Mouse (Mus musculus): ENCODE data around the gene Tspear. TPM values are rescaled to one million over a fixed set of nuclear protein-coding genes. Genes with fewer than 3 reads are reported as not detected.

Gene Tspear
- polyA plus RNA-seq (2012; rRNA removed): 0.59 and 0.79 TPM in 2 replicates

DNA sequence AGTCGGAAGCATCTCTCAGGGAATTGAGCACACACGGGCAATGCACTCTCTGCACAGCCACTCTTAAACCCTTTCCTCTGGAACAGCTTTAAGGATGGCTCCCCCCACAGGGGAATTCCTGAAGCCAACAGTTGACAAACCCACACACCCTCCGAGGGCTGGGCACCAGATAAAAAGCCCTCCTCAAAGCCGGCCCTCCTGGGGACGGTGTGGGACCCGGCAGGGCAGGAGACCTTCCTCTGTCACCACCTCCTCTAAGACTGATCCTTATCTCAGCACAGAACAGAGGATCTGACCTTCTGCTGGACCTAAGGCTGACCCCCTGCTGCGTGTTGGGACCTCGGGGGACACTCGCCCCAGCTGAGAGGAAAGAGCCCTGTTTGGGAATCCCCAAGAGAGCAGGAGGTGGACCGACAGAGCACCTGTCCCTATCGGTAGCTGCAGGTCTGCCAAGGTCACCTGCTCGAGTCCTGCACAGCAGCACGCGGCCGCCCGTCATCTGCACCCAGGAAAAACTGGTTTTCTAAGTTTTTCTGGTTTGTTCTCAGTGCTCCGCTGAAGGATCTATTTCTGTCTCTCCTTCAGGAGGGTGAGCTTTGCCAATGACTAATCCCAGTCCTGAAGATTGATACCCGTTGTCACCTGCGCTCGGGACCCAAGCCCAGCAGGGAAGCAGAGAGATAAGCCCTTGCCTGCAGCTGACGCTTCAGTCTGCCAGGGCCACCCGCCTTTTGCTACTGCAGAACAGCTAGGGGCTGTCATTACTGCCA, at the start of gene Tspear:
Tspear (plus strand) TSS at position 675 of the 770 bp plus-strand sequence.
- WGBS: 10% methylated on average over 22 of the region's 22 CpGs
- TF ChIP-seq POLR2A (IDR thresholded peaks at IDR 0.05; ENCODE audit: borderline replicate concordance, insufficient read depth, low read length) (no peak), CTCF (IDR thresholded peaks at IDR 0.05; ENCODE audit: borderline replicate concordance, insufficient read depth, low read depth, low read length) (no peak)
- no peak within 1 kb of the TSS for H3K27ac ChIP-seq (ENCODE audit: insufficient read depth, low read length)
- H3K4me1 ChIP-seq (ENCODE audit: control insufficient read depth, insufficient read depth, low read length): no peaks in the 10 kb centered on the region
- no peak within 1 kb of the TSS for H3K4me3 ChIP-seq (replicated peaks; ENCODE audit: insufficient read depth, low read depth, low read length)
- DNase-seq: no peak
- H3K27me3 ChIP-seq (ENCODE audit: control insufficient read depth, insufficient read depth, low read length): 0 out of 2 replicates have a peak, but pooled peaks cover 2% of the 10 kb centered on the region

DNA sequence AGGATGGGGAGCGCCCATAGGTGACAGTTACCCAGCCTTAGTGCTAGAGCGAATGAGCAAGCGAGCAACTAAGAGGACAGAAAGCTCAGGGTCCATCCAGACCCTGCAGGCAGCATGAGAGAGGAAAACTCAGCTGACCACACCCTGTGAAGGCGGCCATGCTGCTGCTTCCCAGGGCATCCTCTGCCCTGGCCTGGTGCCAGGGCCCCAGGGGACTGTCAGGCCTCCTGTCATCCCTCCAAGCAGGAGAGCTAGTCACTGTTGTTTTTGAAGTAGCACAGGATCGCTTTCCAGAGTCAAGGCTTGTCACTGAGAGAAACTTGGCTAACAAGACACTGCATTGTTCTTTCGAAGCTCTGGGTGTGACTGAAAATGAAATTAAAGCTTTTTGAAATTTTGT, 47.4 kb upstream of the Tspear start:
- no peak for DNase-seq
- WGBS: 47% methylated on average over 6 of the region's 6 CpGs
- Histone ChIP-seq H3K4me1 (ENCODE audit: control insufficient read depth, insufficient read depth, low read length) (peaks cover 13% of the 10 kb centered on the region), H3K27ac (ENCODE audit: insufficient read depth, low read length) (no peak overlapping the region), H3K27me3 (ENCODE audit: control insufficient read depth, insufficient read depth, low read length) (no peaks in the 10 kb centered on the region), H3K4me3 (replicated peaks; ENCODE audit: insufficient read depth, low read depth, low read length) (no peak overlapping the region)
- TF ChIP-seq POLR2A (IDR thresholded peaks at IDR 0.05; ENCODE audit: borderline replicate concordance, insufficient read depth, low read length) (no peak), CTCF (IDR thresholded peaks at IDR 0.05; ENCODE audit: borderline replicate concordance, insufficient read depth, low read depth, low read length) (no peak)

DNA sequence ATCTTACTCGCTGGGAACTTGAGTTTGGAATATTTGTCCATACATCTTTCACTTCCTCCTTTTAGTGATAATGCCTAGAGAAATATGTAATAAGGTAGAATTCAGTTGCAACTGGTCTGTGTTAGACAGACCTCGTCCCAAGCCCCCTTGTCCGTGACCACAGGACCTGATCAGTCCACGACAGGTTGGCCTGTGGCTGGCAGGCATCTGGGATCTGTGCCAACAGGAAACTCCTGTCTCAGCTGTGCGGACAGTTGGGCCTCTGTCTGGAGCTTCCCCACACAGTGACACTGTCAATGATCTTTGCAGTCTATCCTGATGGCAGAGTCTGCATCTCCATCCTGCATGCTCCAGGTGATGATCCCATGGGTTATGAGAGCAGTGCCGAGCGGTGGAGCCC, 43.2 kb upstream of the Tspear start:
- no peak overlapping the region for H3K4me3 ChIP-seq (replicated peaks; ENCODE audit: insufficient read depth, low read depth, low read length)
- no peak overlapping the region for H3K27ac ChIP-seq (ENCODE audit: insufficient read depth, low read length)
- no peak for DNase-seq
- TF ChIP-seq CTCF (IDR thresholded peaks at IDR 0.05; ENCODE audit: borderline replicate concordance, insufficient read depth, low read depth, low read length): no peak
- no peak for TF ChIP-seq POLR2A (IDR thresholded peaks at IDR 0.05; ENCODE audit: borderline replicate concordance, insufficient read depth, low read length)
- H3K27me3 ChIP-seq (ENCODE audit: control insufficient read depth, insufficient read depth, low read length): no peaks in the 10 kb centered on the region
- H3K4me1 ChIP-seq (ENCODE audit: control insufficient read depth, insufficient read depth, low read length): peaks cover 11% of the 10 kb centered on the region
- WGBS: 29% methylated on average over 7 of the region's 7 CpGs

GRCm38 (mm10) chr10:77645571-77645970, 40.8 kb upstream of the Tspear start:
- Histone ChIP-seq H3K27me3 (ENCODE audit: control insufficient read depth, insufficient read depth, low read length) (no peaks in the 10 kb centered on the region), H3K4me3 (replicated peaks; ENCODE audit: insufficient read depth, low read depth, low read length) (no peak overlapping the region), H3K4me1 (ENCODE audit: control insufficient read depth, insufficient read depth, low read length) (peaks cover 4% of the 10 kb centered on the region; the same call in 1 of the 2 replicates), H3K27ac (ENCODE audit: insufficient read depth, low read length) (no peak overlapping the region)
- TF ChIP-seq CTCF (IDR thresholded peaks at IDR 0.05; ENCODE audit: borderline replicate concordance, insufficient read depth, low read depth, low read length) (no peak), POLR2A (IDR thresholded peaks at IDR 0.05; ENCODE audit: borderline replicate concordance, insufficient read depth, low read length) (no peak)
- DNase-seq: no peak
- WGBS: 88% methylated on average over 5 of the region's 5 CpGs

DNA sequence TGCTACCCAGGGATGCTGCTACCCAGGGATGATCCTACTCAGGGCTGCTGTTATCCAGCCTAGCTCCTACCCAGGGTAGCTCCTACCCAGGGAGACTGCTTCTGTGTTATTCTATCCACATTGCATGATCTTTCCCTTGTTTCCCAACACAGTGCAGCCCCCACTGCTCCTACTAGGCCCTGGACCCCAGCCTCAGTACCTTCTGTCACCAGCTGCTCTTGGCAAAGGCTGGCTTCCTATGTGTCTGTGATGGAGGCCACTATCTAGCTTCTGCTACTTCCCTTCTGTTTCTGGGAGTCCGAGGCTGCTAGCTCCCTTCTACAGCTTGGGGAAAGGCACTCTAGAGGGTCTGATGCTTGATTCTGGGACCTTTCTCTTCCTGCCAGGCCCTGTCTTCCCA, 38.9 kb upstream of the Tspear start:
- Histone ChIP-seq H3K27me3 (ENCODE audit: control insufficient read depth, insufficient read depth, low read length) (no peaks in the 10 kb centered on the region), H3K4me3 (replicated peaks; ENCODE audit: insufficient read depth, low read depth, low read length) (no peak overlapping the region), H3K27ac (ENCODE audit: insufficient read depth, low read length) (no peak overlapping the region), H3K4me1 (ENCODE audit: control insufficient read depth, insufficient read depth, low read length) (peaks cover 4% of the 10 kb centered on the region; the same call in 1 of the 2 replicates)
- no peak for TF ChIP-seq POLR2A (IDR thresholded peaks at IDR 0.05; ENCODE audit: borderline replicate concordance, insufficient read depth, low read length)
- TF ChIP-seq CTCF (IDR thresholded peaks at IDR 0.05; ENCODE audit: borderline replicate concordance, insufficient read depth, low read depth, low read length): no peak
- 17% methylated on average over 1 of the region's 1 CpGs for WGBS
- DNase-seq: no peak

DNA sequence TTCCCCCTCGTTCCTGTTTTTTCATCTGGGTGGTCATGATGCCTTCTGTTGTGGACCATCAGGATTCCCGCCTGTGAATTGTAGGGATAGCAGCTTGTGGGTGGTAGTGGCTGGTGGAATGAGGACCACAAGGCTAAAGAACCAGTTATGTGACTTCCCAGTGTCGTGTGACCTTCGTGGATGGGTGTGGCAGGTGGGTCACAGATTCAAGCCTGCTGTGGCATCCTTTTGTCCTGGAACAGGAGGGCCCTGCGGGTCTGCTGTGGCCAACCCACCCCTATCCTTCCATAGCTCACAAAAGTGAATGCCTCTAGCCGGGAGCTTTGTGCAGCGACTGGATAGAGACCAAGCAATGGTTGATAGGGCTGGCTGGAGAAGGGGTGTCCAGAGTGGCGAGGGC, 38.5 kb upstream of the Tspear start:
- H3K27ac ChIP-seq (ENCODE audit: insufficient read depth, low read length): no peak overlapping the region
- TF ChIP-seq CTCF (IDR thresholded peaks at IDR 0.05; ENCODE audit: borderline replicate concordance, insufficient read depth, low read depth, low read length) (no peak), POLR2A (IDR thresholded peaks at IDR 0.05; ENCODE audit: borderline replicate concordance, insufficient read depth, low read length) (no peak)
- H3K4me3 ChIP-seq (replicated peaks; ENCODE audit: insufficient read depth, low read depth, low read length): no peak overlapping the region
- DNase-seq: no peak
- H3K27me3 ChIP-seq (ENCODE audit: control insufficient read depth, insufficient read depth, low read length): no peaks in the 10 kb centered on the region
- peaks cover 4% of the 10 kb centered on the region; the same call in 1 of the 2 replicates for H3K4me1 ChIP-seq (ENCODE audit: control insufficient read depth, insufficient read depth, low read length)
- 65% methylated on average over 8 of the region's 8 CpGs for WGBS

DNA sequence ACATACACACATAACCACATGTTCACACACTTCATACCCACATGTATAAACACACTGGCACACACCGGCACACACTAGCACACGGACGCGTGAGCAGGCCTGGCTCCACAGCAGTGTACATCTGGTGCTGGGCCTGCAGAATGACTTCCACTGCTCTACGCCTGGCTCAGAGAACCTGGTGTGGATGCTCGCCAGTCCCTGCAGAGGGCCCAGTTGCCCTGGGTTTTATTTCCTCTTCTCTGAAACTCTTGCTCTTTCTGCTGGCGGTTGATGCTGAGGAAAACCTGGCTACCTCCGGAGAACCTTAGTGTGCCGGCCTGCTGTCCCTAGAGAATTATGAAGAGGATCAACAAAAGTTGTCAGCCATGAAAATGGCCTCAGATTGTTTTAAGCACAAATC, 34.3 kb upstream of the Tspear start:
- 42% methylated on average over 9 of the region's 9 CpGs for WGBS
- DNase-seq: no peak
- no peak for TF ChIP-seq POLR2A (IDR thresholded peaks at IDR 0.05; ENCODE audit: borderline replicate concordance, insufficient read depth, low read length)
- TF ChIP-seq CTCF (IDR thresholded peaks at IDR 0.05; ENCODE audit: borderline replicate concordance, insufficient read depth, low read depth, low read length): no peak
- no peaks in the 10 kb centered on the region for H3K27me3 ChIP-seq (ENCODE audit: control insufficient read depth, insufficient read depth, low read length)
- no peaks in the 10 kb centered on the region for H3K4me1 ChIP-seq (ENCODE audit: control insufficient read depth, insufficient read depth, low read length)
- no peak overlapping the region for H3K4me3 ChIP-seq (replicated peaks; ENCODE audit: insufficient read depth, low read depth, low read length)
- H3K27ac ChIP-seq (ENCODE audit: insufficient read depth, low read length): no peak overlapping the region

Data from cerebellum, adult 2 months (tissue).